Mouse (Mus musculus): Measurements from ENCODE around the gene Dpp9.

DNA sequence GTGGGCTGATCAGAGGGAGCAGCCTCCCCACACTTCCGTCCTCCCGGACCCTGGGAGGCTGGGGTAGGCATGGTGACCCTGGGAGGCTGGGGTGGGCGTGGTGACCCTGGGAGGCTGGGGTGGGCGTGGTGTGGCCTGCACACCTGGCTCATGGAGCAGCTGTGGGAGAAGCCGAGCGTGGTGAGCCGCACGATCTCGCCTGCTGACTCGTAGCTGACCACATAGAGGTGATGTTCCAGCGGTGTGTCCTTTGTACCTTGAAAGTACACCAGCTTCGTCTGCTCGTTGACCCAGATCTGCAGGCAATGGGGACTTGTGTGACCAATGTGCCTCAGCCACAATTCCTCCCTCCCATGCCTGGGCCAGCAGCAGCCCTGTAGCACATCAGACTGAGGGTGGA is 23.9 kb downstream of the Dpp9 start:
- TF ChIP-seq POLR2A (IDR thresholded peaks at IDR 0.05; ENCODE audit: insufficient read depth, low read depth, low read length): no peak
- TF ChIP-seq CTCF (IDR thresholded peaks at IDR 0.05; ENCODE audit: insufficient read depth, low read depth, low read length): no peak
